Mouse (Mus musculus): Measurements from ENCODE around the gene Pde3b. TPM values are rescaled to one million over a fixed set of nuclear protein-coding genes. Genes with fewer than 3 reads are reported as not detected.
A peak's percentile ranks its signal among the peaks of the same experiment; 100 is the strongest.
"Not testable (repeated sequence)": the region's sequence is repeated elsewhere in the genome, so short reads cannot be mapped to it uniquely, and the experiment has no call there.

Pde3b gene
- polyA plus RNA-seq, 1 experiment from 2014 or later = 4.9 TPM

- WGBS = 76% methylated on average over 6 of the region's 6 CpGs
- Histone ChIP-seq H3K4me1 (no peaks in the 10 kb centered on the region), H3K36me3 (no peaks in the 10 kb centered on the region), H3K27ac (replicated peaks) (no peak overlapping the region), H3K27me3 (replicated peaks) (no peaks in the 10 kb centered on the region), H3K4me3 (replicated peaks) (no peak overlapping the region), H3K9ac (replicated peaks) (no peak overlapping the region), H3K4me2 (no peak overlapping the region), H3K9me3 (replicated peaks) (no peaks in the 10 kb centered on the region)
- no peak for ATAC-seq (ENCODE audit: low FRiP score)
These were observed 65.3 kb downstream of the Pde3b start for GRCm38 (mm10) chr7:114480196-114480989.

- H3K27ac ChIP-seq (replicated peaks) = no peak overlapping the region
- no peaks in the 10 kb centered on the region for H3K36me3 ChIP-seq
- H3K4me1 ChIP-seq = no peaks in the 10 kb centered on the region
- H3K27me3 ChIP-seq (replicated peaks) = no peaks in the 10 kb centered on the region
- no peak overlapping the region for H3K4me2 ChIP-seq
- no peaks in the 10 kb centered on the region for H3K9me3 ChIP-seq (replicated peaks)
- H3K4me3 ChIP-seq (replicated peaks) = no peak overlapping the region
- 86% methylated on average over 1 of the region's 1 CpGs for WGBS
- ATAC-seq (ENCODE audit: low FRiP score) = no peak
- no peak overlapping the region for H3K9ac ChIP-seq (replicated peaks)
These were observed 65.9 kb downstream of the Pde3b start for GRCm38 (mm10) chr7:114481008-114481407.

GRCm38 (mm10) chr7:114481429-114481931, 66.4 kb downstream of the Pde3b start:
- no peaks in the 10 kb centered on the region for H3K9me3 ChIP-seq (replicated peaks)
- H3K36me3 ChIP-seq = no peaks in the 10 kb centered on the region
- H3K4me2 ChIP-seq = no peak overlapping the region
- no peak overlapping the region for H3K4me3 ChIP-seq (replicated peaks)
- no peaks in the 10 kb centered on the region for H3K27me3 ChIP-seq (replicated peaks)
- no peak overlapping the region for H3K9ac ChIP-seq (replicated peaks)
- H3K27ac ChIP-seq (replicated peaks) = no peak overlapping the region
- ATAC-seq (ENCODE audit: low FRiP score) = no peak
- 72% methylated on average over 2 of the region's 2 CpGs for WGBS
- H3K4me1 ChIP-seq = no peaks in the 10 kb centered on the region

- Histone ChIP-seq H3K27ac (replicated peaks) (no peak overlapping the region), H3K4me2 (no peak overlapping the region), H3K27me3 (replicated peaks) (no peaks in the 10 kb centered on the region), H3K9me3 (replicated peaks) (no peaks in the 10 kb centered on the region), H3K9ac (replicated peaks) (no peak overlapping the region), H3K4me1 (no peaks in the 10 kb centered on the region), H3K4me3 (replicated peaks) (no peak overlapping the region), H3K36me3 (no peaks in the 10 kb centered on the region)
- no peak for ATAC-seq (ENCODE audit: low FRiP score)
These were observed 77.5 kb downstream of the Pde3b start for GRCm38 (mm10) chr7:114492540-114492939.

GRCm38 (mm10) chr7:114494033-114494432, 79.0 kb downstream of the Pde3b start:
- Histone ChIP-seq H3K9ac (replicated peaks) (no peak overlapping the region), H3K4me3 (replicated peaks) (no peak overlapping the region), H3K9me3 (replicated peaks) (no peaks in the 10 kb centered on the region), H3K4me2 (no peak overlapping the region), H3K27me3 (replicated peaks) (no peaks in the 10 kb centered on the region), H3K4me1 (no peaks in the 10 kb centered on the region), H3K27ac (replicated peaks) (no peak overlapping the region), H3K36me3 (no peaks in the 10 kb centered on the region)
- 91% methylated on average over 5 of the region's 5 CpGs for WGBS
- no peak for ATAC-seq (ENCODE audit: low FRiP score)

- Histone ChIP-seq H3K9me3 (replicated peaks) (no peaks in the 10 kb centered on the region), H3K36me3 (no peaks in the 10 kb centered on the region), H3K4me2 (no peak overlapping the region), H3K27ac (replicated peaks) (no peak overlapping the region), H3K4me1 (no peaks in the 10 kb centered on the region), H3K4me3 (replicated peaks) (no peak overlapping the region), H3K27me3 (replicated peaks) (no peaks in the 10 kb centered on the region), H3K9ac (replicated peaks) (no peak overlapping the region)
- 93% methylated on average over 1 of the region's 1 CpGs for WGBS
- no peak for ATAC-seq (ENCODE audit: low FRiP score)
These were observed 84.2 kb downstream of the Pde3b start for GRCm38 (mm10) chr7:114499293-114499692.

GRCm38 (mm10) chr7:114508879-114509278, 93.8 kb downstream of the Pde3b start:
- ATAC-seq (ENCODE audit: low FRiP score) = no peak
- Histone ChIP-seq H3K4me1 (no peaks in the 10 kb centered on the region), H3K9ac (replicated peaks) (no peak overlapping the region), H3K4me3 (replicated peaks) (no peak overlapping the region), H3K4me2 (no peak overlapping the region), H3K36me3 (no peaks in the 10 kb centered on the region), H3K27me3 (replicated peaks) (no peaks in the 10 kb centered on the region), H3K27ac (replicated peaks) (no peak overlapping the region), H3K9me3 (replicated peaks) (no peaks in the 10 kb centered on the region)
- WGBS = 88% methylated on average over 2 of the region's 2 CpGs

GRCm38 (mm10) chr7:114520122-114520521, 105.0 kb downstream of the Pde3b start:
- WGBS = 100% methylated on average over 1 of the region's 1 CpGs
- Histone ChIP-seq H3K4me2 (no peak overlapping the region), H3K4me3 (replicated peaks) (no peak overlapping the region), H3K36me3 (peaks cover 5% of the 10 kb centered on the region; the same call in 1 of the 2 replicates), H3K27ac (replicated peaks) (no peak overlapping the region), H3K27me3 (replicated peaks) (no peaks in the 10 kb centered on the region), H3K9me3 (replicated peaks) (no peaks in the 10 kb centered on the region), H3K9ac (replicated peaks) (no peak overlapping the region), H3K4me1 (no peaks in the 10 kb centered on the region)
- no peak for ATAC-seq (ENCODE audit: low FRiP score)

- WGBS = 88% methylated on average over 1 of the region's 1 CpGs
- Histone ChIP-seq H3K9me3 (replicated peaks) (no peaks in the 10 kb centered on the region), H3K36me3 (peaks cover 5% of the 10 kb centered on the region; the same call in 1 of the 2 replicates), H3K4me3 (replicated peaks) (no peak overlapping the region), H3K9ac (replicated peaks) (no peak overlapping the region), H3K4me1 (no peaks in the 10 kb centered on the region), H3K27ac (replicated peaks) (no peak overlapping the region), H3K4me2 (no peak overlapping the region), H3K27me3 (replicated peaks) (no peaks in the 10 kb centered on the region)
- ATAC-seq (ENCODE audit: low FRiP score) = no peak
These were observed 111.2 kb downstream of the Pde3b start for GRCm38 (mm10) chr7:114526245-114526644.

GRCm38 (mm10) chr7:114536179-114536578, 121.1 kb downstream of the Pde3b start:
- 90% methylated on average over 1 of the region's 1 CpGs for WGBS
- no peak overlapping the region for H3K9ac ChIP-seq (replicated peaks)
- no peak overlapping the region for H3K4me2 ChIP-seq
- no peaks in the 10 kb centered on the region for H3K27me3 ChIP-seq (replicated peaks)
- no peak overlapping the region for H3K4me3 ChIP-seq (replicated peaks)
- no peaks in the 10 kb centered on the region for H3K9me3 ChIP-seq (replicated peaks)
- no peaks in the 10 kb centered on the region for H3K4me1 ChIP-seq
- ATAC-seq (ENCODE audit: low FRiP score) = no peak
- peaks cover 14% of the 10 kb centered on the region for H3K36me3 ChIP-seq
- H3K27ac ChIP-seq (replicated peaks) = no peak overlapping the region

- Histone ChIP-seq H3K36me3 (no peaks in the 10 kb centered on the region), H3K4me1 (no peaks in the 10 kb centered on the region), H3K27me3 (replicated peaks) (no peaks in the 10 kb centered on the region), H3K27ac (replicated peaks) (peak within 1 kb of the TSS; percentile 85), H3K4me3 (replicated peaks) (peak within 1 kb of the TSS; percentile 75), H3K9me3 (replicated peaks) (no peaks in the 10 kb centered on the region), H3K9ac (replicated peaks) (peak within 1 kb of the TSS; percentile 64), H3K4me2 (peak within 1 kb of the TSS; percentile 76)
- ATAC-seq (ENCODE audit: low FRiP score) = peak; percentile 100
- 3% methylated on average over 56 of the region's 56 CpGs for WGBS
These were observed 147.6 kb downstream of the Pde3b start, which contains the start of gene Cyp2r1 for GRCm38 (mm10) chr7:114562531-114563241. Cyp2r1 (minus strand) TSS chr7:114562972.

GRCm38 (mm10) chr7:114573866-114574265, 158.8 kb downstream of the Pde3b start:
- not testable (repeated sequence) for H3K9ac ChIP-seq (replicated peaks); H3K27ac ChIP-seq (replicated peaks); H3K4me1 ChIP-seq; H3K36me3 ChIP-seq; H3K4me2 ChIP-seq; H3K4me3 ChIP-seq (replicated peaks); H3K9me3 ChIP-seq (replicated peaks); H3K27me3 ChIP-seq (replicated peaks); ATAC-seq (ENCODE audit: low FRiP score)
- 98% methylated on average over 4 of the region's 4 CpGs for WGBS

All from neural tube, embryonic 15.5 days (tissue).